Mouse (Mus musculus) urinary bladder, adult 2 months (tissue): Measurements from ENCODE around the gene Ribc2. TPM values are rescaled to one million over a fixed set of nuclear protein-coding genes. Genes with fewer than 3 reads are reported as not detected.

Experiments used
- DNase-seq: peaks from one replicate; pipeline ENCODE4 v3.0.0; 2022; ENCODE audit warnings: low spot score
- polyA plus RNA-seq: library from polyadenylated mRNA; depleted of rRNA; stranded (reverse); fragments of >200 nt; gene quantifications from 2 replicates; pipeline ENCODE4 v1.2.3, GENCODE M21; 2012; rRNA removed

Gene Ribc2
- polyA plus RNA-seq, 1 experiment, result 0.83 TPM

DNA sequence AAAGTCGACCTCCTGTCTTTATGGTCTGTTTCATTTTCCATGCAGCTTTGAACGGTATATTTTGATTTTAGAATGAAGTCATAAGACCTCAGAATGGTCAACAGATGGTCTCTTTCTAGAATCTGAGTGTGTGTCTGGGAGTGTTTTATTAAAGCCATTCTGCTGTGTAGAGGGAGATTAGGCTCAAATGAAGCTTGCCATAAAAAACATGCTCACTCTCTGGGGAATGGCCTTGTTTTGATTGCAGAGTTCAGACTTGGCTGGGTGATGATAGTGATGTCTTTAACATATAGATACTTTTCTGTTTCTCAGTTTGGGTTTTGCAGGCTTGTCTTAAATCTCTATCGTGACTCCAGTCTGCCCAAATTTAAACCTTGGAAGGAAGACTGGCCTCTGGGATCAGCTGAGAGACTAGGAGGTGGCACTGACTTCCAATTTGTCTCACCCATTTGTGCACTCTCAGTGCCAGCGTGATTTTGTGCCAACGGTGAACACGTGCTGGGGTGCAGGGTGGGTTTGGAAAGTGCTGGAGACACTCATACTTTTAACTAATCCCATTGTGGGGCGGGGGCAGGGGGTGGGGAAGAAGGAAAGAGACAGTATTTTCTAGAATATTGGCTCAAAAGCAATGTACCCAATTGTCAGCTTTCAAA, 47.8 kb downstream of the Ribc2 start:
- DNase-seq, result no peak

GRCm38 (mm10) chr15:85180368-85180767, 48.5 kb downstream of the Ribc2 start:
- DNase-seq, result no peak

- no peak for DNase-seq
Measured at GRCm38 (mm10) chr15:85182063-85182462, 50.2 kb downstream of the Ribc2 start.

DNA sequence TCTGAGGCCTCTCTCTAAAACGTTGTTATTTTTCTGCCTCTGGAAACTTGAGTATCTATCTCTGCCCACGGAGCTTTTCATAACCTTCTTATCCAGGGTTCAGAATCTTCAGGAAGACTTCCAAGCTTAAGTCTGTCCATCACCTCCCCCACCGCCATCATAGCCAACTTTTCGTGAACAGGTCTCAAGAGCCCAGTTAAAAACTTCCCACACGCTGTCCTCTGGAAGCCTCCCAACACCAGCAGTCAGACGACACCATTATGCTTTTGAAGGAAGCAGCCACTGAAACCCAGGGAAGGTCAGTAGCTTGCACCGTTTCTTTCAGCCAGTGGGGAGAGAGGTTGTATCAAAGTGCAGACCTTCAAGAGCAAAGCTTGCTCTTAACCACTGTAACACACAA, 55.0 kb downstream of the Ribc2 start:
- no peak for DNase-seq

- DNase-seq, result no peak
Measured at GRCm38 (mm10) chr15:85188167-85188778, 56.4 kb downstream of the Ribc2 start.

Other genes with a start within 250 kb of the Ribc2 start
- 0.52 and 0.63 TPM in 2 replicates for gene Gm29666, start 212.0 kb upstream of the Ribc2 start, polyA plus RNA-seq
- gene Nup50, start 208.7 kb upstream of the Ribc2 start, polyA plus RNA-seq, result 10.1 and 13.9 TPM in 2 replicates
- gene 5031439G07Rik, start 143.5 kb upstream of the Ribc2 start, polyA plus RNA-seq, result 21.5 and 28.5 TPM in 2 replicates
- gene Upk3a, start 114.9 kb upstream of the Ribc2 start, polyA plus RNA-seq, result 1,094 and 1,493 TPM in 2 replicates
- gene Fam118a, start 103.1 kb upstream of the Ribc2 start, polyA plus RNA-seq, result 45.2 and 45.9 TPM in 2 replicates
- gene Smc1b, start 114 bp upstream of the Ribc2 start, polyA plus RNA-seq, result 0.21 and 0.22 TPM in 2 replicates
- 489 and 829 TPM in 2 replicates for gene Fbln1, start 73.9 kb downstream of the Ribc2 start, polyA plus RNA-seq
- gene Atxn10, start 204.2 kb downstream of the Ribc2 start, polyA plus RNA-seq, result 119 and 122 TPM in 2 replicates